Mouse (Mus musculus): ENCODE results near the gene Maml2.

The Maml2 gene

GRCm38 (mm10) chr9:13613325-13614268, 315.8 kb downstream of the Maml2 start:
- no peak for DNase-seq (ENCODE audit: low spot score)

DNA sequence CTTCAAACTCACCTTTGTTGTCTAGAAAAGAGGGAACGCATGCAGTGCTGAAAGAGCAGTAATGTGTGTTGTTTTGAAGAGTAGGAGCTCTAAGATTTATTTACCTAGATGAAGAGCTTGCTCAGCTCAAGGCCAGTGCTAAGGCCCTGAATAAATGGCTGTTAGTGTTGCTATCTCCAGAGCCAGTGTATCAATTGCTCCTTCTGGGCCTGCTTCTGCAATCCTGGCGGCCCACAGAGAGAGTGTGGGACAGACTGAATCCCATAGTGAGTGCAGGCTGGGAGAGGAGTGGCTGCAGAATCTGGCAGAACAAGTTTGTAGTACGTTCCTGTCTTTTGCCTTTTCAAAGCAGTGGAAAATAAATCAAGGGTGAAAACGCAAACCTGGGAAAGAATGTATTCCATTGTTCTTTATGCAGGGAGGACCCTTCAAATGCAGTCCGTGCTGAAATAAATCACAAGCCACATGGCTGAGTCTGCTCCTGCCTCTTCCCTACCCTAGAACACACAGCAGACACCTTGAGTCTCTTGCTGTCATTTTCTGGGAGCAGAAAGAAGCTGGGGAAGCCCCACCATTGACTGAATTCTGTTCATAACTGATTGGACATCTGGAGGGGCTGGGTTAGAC, 318.7 kb downstream of the Maml2 start:
- no peak for DNase-seq (ENCODE audit: low spot score)

GRCm38 (mm10) chr9:13620794-13621193, 323.0 kb downstream of the Maml2 start:
- DNase-seq (ENCODE audit: low spot score): no peak

DNA sequence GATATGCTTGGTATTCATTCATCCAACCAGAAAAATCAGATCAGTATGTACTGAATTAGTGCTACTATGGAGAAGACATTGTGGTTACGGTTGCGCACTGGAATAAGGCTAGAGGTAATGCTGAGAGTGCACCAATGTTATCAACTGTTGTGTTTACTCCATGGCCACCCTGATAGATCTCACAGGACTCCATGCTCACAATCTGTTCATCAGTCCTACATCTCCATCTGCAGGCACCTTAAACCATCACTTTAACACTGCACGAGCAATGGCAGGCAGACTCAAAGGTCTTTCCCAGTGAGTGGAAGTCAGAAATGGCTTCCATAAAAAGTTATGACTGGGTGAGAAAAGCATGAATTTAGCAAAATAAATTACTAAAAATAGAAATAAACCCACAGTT, 324.2 kb downstream of the Maml2 start:
- no peak for DNase-seq (ENCODE audit: low spot score)

- no peak for DNase-seq (ENCODE audit: low spot score)
These were observed 324.7 kb downstream of the Maml2 start for GRCm38 (mm10) chr9:13622426-13622825.

DNA sequence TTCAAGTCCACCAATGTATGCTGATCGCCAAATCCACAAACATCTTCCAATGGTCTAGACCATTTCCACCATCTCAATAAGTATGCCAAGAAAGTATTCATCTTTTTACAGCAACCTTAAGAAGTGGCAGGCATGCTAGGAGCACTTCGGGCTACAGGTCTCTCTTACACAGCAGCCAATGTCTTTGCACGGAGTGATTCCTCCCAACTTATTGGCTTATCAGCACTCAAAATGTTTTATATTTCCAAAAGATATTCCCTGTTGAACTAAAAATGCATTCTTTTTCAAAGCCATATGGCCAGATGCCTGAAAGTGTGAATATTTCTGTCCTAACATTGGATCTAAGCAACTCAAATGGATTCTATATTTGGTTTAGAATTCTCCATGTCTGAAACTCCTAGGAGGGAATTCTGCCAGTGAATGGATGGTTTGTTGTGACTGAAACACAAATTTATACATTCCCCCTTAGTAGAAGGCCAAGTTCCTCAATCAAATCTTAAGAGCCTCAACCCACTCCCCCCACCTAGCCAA, 326.2 kb downstream of the Maml2 start:
- DNase-seq (ENCODE audit: low spot score): no peak

DNA sequence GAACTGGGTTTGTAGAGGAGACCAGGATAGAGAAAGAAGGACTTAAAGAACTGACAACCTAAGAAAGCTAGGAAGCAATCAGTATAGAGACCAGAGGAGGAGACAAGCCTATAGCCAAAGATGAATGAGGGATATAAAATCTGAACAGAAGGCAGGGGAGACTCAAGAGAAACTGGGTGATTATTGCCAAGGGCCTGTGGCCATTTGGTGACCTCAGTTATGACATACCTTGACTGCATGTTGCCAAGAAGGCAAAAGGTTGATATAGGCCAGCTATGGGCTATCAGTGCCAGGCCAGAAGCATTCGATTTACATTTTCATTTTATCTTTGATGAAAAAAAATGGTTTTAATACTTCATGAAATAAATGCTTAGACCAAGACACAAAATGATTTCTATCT, 327.0 kb downstream of the Maml2 start:
- DNase-seq (ENCODE audit: low spot score): no peak

GRCm38 (mm10) chr9:13625215-13625614, 327.5 kb downstream of the Maml2 start:
- no peak for DNase-seq (ENCODE audit: low spot score)

DNA sequence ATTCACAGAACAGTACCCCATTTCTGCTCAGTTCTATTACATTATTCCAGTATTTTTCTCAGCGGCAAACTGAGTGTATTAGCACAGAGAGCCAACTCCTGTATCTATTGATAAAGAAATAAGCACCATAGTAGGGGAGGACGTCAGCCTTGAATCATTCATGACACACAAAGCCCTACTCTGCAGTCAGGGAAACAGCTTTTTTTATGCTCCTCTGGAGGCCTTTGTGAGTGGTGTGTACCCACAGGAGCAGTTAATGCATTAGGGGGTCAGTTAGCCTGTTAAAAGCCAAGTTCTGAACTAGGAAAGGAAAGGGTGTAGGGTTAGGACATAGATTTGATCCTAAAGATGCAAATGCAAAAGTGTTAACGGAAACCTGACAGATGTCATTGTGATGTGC, 328.7 kb downstream of the Maml2 start:
- DNase-seq (ENCODE audit: low spot score): no peak

GRCm38 (mm10) chr9:13633371-13633770, 335.6 kb downstream of the Maml2 start:
- no peak for DNase-seq (ENCODE audit: low spot score)

- DNase-seq (ENCODE audit: low spot score): no peak
These were observed 341.9 kb downstream of the Maml2 start for GRCm38 (mm10) chr9:13639655-13640054.

DNA sequence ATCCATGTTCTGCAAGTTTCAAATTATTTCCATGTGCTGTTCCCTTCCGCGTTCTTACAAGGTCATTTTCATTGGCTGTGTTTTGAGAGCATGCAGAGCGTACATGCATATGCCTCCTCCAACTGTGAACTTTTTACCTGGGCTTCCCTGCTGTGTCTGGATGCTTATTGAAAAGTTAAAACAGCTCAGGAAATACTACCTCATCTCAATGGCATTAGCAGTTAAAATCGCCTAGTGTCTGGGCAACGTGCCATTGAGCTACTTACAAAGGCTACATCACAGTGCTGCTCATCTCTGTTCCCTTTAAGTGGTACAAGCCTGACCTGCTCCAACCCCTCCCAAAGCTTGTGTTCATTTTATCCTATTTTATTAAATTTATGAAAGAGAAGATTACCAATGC, 347.4 kb downstream of the Maml2 start:
- DNase-seq (ENCODE audit: low spot score): no peak

DNA sequence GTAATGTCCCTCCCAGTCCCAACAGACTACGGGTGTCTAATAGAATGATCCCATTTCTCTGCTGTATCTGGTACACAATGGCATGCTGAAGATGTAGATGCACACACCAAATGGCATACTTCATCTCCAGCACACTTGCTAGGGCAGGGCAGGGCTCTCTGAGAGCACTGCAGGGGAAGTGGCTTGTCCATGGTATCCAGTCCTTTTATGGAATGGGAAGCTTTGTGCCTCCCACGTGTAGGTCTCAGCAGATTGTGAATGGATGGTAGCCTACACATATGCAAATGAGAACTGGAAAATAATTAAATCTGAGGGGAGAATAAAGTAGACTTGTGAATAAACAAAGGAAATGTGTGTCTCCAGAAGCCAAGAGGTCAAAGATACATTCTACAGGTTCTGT, 353.3 kb downstream of the Maml2 start:
- no peak for DNase-seq (ENCODE audit: low spot score)

DNA sequence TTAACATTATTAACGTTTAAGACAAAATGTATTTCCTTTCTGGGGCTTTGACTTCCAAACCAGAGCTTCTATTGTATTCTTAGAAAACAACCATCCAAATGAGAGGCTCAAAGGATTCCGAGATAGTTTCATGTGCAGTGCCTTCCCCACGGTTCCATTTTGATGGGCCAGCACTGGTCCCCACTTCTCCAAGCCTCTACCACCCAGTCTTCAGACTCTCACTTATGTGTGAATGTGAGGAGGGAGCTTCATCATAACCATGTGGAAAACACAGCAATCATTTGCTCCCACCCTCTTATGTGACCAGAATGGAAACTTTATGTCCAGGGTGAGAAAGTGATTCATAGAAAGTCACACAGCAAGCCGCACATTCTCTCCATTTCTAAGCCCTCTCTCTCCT, 354.1 kb downstream of the Maml2 start:
- no peak for DNase-seq (ENCODE audit: low spot score)

- DNase-seq (ENCODE audit: low spot score): peak; percentile 81
These were observed 354.7 kb downstream of the Maml2 start for GRCm38 (mm10) chr9:13652389-13652877.

GRCm38 (mm10) chr9:13652917-13653316, 355.2 kb downstream of the Maml2 start:
- peak; percentile 81 for DNase-seq (ENCODE audit: low spot score)

GRCm38 (mm10) chr9:13661768-13662623, 364.2 kb downstream of the Maml2 start:
- peak; percentile 39 for DNase-seq (ENCODE audit: low spot score)

GRCm38 (mm10) chr9:13665487-13665969, 367.8 kb downstream of the Maml2 start:
- DNase-seq (ENCODE audit: low spot score): no peak

- DNase-seq (ENCODE audit: low spot score): no peak
These were observed 370.2 kb downstream of the Maml2 start for GRCm38 (mm10) chr9:13667955-13668354.

DNA sequence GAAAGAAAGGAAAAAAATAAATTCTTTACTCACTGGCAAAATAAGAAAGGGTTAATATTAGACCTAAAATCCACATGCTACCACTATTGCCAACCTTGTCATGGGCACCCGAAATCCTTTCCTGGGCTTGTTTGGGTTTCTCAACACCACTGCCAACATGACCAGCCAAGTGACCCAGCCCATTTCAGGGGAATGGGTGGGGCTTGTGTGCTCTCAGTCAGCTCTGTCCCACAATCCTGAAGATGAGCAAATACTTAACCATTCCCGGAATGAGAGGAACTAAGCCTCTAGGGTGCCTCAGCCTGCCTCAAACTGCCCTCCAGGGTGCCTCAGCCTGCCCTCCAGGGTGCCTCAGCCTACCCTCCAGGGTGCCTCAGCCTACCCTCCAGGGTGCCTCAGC, 371.0 kb downstream of the Maml2 start:
- no peak for DNase-seq (ENCODE audit: low spot score)

DNA sequence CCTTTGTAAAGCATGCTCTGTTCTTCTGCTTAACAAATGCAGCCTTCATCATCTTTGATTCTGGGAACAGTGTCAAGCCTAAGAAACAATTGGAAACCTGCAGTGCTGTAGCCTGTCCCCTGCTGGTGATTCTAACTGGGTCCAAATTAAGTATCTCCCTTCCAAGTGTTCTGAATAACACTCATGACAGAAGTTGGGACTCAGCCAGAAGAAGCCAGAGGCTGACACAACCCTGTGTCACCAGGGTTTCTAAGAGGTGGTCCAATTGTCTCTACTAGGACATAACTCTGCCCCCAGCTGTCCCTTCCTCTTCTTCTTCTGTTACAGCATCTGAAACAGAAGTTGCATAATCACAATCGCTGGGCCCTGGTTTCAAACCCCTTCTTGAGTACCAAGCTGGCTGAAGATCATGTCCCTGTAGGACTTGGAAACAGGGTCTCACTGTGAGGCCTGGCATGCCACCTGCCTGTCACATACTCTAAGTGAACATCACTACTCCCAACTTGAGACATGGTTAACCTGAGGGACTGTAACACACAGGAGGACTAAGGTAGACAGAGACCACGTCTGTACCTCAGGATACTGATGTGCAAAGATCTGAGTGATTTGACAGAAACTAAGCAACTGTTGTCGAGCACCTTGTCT, 373.5 kb downstream of the Maml2 start:
- DNase-seq (ENCODE audit: low spot score): no peak
